Mouse (Mus musculus): Measurements from ENCODE around the gene Actl6b. TPM values are rescaled to one million over a fixed set of nuclear protein-coding genes. Genes with fewer than 3 reads are reported as not detected.

Gene Actl6b
- polyA plus RNA-seq, 1 experiment, result not detected

DNA sequence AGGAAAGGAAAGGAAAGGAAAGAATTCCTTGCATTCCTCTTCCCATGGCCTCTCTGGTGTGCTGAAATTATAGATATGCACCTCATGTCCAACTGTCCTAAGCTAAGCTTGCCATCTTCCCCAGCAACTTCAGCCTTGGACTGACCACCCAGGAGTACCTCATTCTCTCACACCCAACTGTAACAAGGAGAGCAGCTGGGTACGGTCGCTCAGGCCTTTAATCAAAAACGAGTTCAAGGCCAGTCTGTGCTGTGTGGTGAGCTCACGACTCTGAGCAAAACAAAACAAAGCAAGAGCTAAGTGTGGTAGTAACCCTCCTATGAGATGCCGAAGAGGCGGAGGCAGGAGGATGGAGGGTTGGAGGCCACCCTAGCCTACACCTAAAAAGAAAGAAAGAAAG is 12.3 kb upstream of the Actl6b start:
- no peaks in the 10 kb centered on the region for H3K4me1 ChIP-seq (ENCODE audit: control insufficient read depth, insufficient read depth, low read length)
- TF ChIP-seq CTCF (IDR thresholded peaks at IDR 0.05; ENCODE audit: control insufficient read depth, insufficient read depth, low read length) (no peak), POLR2A (IDR thresholded peaks at IDR 0.05; ENCODE audit: borderline replicate concordance, control insufficient read depth, low read depth, low read length) (no peak)
- 85% methylated on average over 6 of the region's 6 CpGs for WGBS
- no peak overlapping the region for H3K4me3 ChIP-seq (replicated peaks; ENCODE audit: control insufficient read depth, low read depth, low read length)
- no peak overlapping the region for H3K27ac ChIP-seq (ENCODE audit: control insufficient read depth, insufficient read depth, low read depth, low read length, poor library complexity)

DNA sequence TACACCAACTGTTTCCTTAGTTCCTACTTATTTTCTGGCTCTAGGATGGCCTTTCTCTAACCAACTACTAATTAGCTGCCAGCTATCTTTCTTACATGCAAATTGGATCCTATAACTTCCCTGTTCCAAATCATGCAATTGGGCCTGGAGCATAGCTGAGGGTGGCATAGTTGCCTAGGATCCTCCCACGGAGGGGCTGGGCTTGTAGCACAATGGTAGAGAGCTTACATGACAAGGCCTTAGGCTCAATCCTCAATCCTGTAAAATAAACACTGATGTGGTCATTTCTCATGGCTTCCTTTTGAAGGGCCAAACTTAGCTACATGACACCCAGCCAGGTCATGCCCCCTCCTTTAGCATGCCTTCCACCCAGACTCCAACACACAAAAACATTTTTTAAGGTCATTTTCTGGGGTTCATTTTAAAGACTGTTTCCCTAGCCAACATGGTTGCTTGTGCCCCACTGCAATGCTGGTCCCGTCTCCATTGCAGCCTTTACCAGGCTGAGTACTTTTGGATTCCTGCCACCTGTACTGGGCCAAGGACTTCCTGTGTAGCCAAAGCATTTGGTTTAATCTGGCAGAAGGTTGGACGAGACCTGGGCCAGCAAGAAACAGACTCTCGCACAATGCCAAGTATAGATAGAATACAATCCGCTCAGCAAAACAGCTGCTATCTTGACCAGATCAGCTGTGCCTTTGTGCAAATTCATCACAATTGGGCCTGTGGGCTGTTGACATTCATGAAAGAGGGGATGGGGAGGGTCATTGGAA is 11.4 kb upstream of the Actl6b start:
- no peak overlapping the region for H3K27ac ChIP-seq (ENCODE audit: control insufficient read depth, insufficient read depth, low read depth, low read length, poor library complexity)
- TF ChIP-seq CTCF (IDR thresholded peaks at IDR 0.05; ENCODE audit: control insufficient read depth, insufficient read depth, low read length), result no peak
- no peak for TF ChIP-seq POLR2A (IDR thresholded peaks at IDR 0.05; ENCODE audit: borderline replicate concordance, control insufficient read depth, low read depth, low read length)
- 41% methylated on average over 5 of the region's 5 CpGs for WGBS
- no peaks in the 10 kb centered on the region for H3K4me1 ChIP-seq (ENCODE audit: control insufficient read depth, insufficient read depth, low read length)
- no peak overlapping the region for H3K4me3 ChIP-seq (replicated peaks; ENCODE audit: control insufficient read depth, low read depth, low read length)

DNA sequence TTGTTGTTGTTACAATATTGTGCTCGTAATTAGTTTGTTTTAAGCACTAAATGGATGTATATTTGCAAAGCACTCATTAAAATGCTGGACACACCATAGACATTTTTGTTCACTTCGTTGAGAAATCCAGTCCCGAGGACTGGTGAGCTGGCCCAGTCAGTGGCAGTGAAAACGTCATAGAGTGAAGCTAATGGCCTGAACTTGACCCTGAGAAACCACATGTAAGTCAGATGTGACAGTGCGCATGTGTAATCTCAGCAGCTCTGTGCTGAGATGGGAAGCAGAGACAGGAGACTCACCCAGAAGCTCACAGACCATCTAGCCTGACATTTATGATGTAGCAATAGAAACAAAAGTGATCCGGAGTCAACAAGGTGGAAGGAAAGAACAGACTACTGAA is 8.4 kb upstream of the Actl6b start:
- Histone ChIP-seq H3K4me1 (ENCODE audit: control insufficient read depth, insufficient read depth, low read length) (no peaks in the 10 kb centered on the region), H3K27ac (ENCODE audit: control insufficient read depth, insufficient read depth, low read depth, low read length, poor library complexity) (no peak overlapping the region), H3K4me3 (replicated peaks; ENCODE audit: control insufficient read depth, low read depth, low read length) (no peak overlapping the region)
- 73% methylated on average over 6 of the region's 6 CpGs for WGBS
- TF ChIP-seq POLR2A (IDR thresholded peaks at IDR 0.05; ENCODE audit: borderline replicate concordance, control insufficient read depth, low read depth, low read length) (no peak), CTCF (IDR thresholded peaks at IDR 0.05; ENCODE audit: control insufficient read depth, insufficient read depth, low read length) (no peak)

DNA sequence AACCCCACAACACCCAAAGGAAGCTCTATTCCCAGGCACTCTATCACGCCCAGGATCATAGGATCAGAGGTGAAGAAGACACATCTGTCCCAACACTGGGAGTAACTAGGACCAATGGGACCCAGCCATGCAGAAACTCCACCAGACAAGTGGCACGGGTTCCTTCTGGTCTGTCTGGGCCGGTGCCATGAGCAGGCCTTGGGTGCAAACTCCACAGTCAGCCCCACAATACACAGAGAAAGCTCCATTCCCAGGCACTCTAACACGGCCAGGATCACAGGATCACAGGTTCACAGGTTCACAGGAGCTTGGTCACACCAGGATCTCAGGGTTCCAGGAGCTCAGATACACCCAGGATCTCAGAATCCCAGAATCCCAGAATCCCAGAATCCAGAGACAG is 7.7 kb upstream of the Actl6b start:
- 79% methylated on average over 4 of the region's 4 CpGs for WGBS
- Histone ChIP-seq H3K27ac (ENCODE audit: control insufficient read depth, insufficient read depth, low read depth, low read length, poor library complexity) (no peak overlapping the region), H3K4me1 (ENCODE audit: control insufficient read depth, insufficient read depth, low read length) (no peaks in the 10 kb centered on the region), H3K4me3 (replicated peaks; ENCODE audit: control insufficient read depth, low read depth, low read length) (no peak overlapping the region)
- TF ChIP-seq POLR2A (IDR thresholded peaks at IDR 0.05; ENCODE audit: borderline replicate concordance, control insufficient read depth, low read depth, low read length), result no peak
- no peak for TF ChIP-seq CTCF (IDR thresholded peaks at IDR 0.05; ENCODE audit: control insufficient read depth, insufficient read depth, low read length)

DNA sequence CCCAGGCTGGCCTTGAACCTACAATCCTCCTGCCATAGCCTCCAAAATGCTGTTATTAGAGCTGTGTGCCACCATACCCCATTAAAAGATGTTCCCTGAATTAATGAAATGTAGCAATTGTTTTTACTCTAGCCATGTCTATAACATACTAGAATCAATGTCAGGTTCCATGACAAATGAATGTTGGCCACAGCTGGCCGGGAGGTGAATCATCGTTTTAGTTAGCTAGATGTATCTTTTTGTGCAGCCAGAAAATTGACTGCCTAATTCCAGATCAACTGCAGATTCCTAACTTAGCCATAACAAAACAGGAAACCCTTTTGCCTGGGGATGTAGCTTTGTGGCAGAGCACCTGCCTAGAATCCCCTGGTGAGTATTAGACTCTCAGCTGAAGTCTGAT is 3.5 kb upstream of the Actl6b start:
- no peaks in the 10 kb centered on the region; the same call in none of the 2 replicates for H3K4me1 ChIP-seq (ENCODE audit: control insufficient read depth, insufficient read depth, low read length)
- H3K4me3 ChIP-seq (replicated peaks; ENCODE audit: control insufficient read depth, low read depth, low read length), result no peak overlapping the region
- WGBS, result 75% methylated on average over 2 of the region's 2 CpGs
- no peak overlapping the region for H3K27ac ChIP-seq (ENCODE audit: control insufficient read depth, insufficient read depth, low read depth, low read length, poor library complexity)
- TF ChIP-seq CTCF (IDR thresholded peaks at IDR 0.05; ENCODE audit: control insufficient read depth, insufficient read depth, low read length) (no peak), POLR2A (IDR thresholded peaks at IDR 0.05; ENCODE audit: borderline replicate concordance, control insufficient read depth, low read depth, low read length) (no peak)

DNA sequence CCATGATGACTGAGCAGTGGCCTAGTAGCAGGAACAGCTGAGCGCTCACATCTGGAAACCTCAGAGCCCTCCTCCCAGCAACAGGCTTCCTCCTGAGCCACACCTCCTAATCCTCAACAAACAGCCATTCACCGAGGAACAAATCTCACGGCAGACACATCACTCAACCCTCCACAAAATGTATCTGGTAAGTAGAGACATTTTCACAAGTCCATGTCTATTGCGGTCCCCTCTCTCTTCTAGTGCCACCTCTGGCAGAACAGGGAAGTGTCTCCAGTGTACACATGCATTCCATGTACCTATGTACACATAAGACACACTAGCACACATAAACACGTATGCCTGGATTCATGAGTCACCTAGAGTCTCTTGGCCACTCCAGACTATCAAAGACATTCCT is 2.2 kb upstream of the Actl6b start:
- Histone ChIP-seq H3K27ac (ENCODE audit: control insufficient read depth, insufficient read depth, low read depth, low read length, poor library complexity) (no peak overlapping the region), H3K4me1 (ENCODE audit: control insufficient read depth, insufficient read depth, low read length) (no peaks in the 10 kb centered on the region; the same call in none of the 2 replicates), H3K4me3 (replicated peaks; ENCODE audit: control insufficient read depth, low read depth, low read length) (no peak overlapping the region)
- 68% methylated on average over 5 of the region's 5 CpGs for WGBS
- TF ChIP-seq POLR2A (IDR thresholded peaks at IDR 0.05; ENCODE audit: borderline replicate concordance, control insufficient read depth, low read depth, low read length) (no peak), CTCF (IDR thresholded peaks at IDR 0.05; ENCODE audit: control insufficient read depth, insufficient read depth, low read length) (no peak)

DNA sequence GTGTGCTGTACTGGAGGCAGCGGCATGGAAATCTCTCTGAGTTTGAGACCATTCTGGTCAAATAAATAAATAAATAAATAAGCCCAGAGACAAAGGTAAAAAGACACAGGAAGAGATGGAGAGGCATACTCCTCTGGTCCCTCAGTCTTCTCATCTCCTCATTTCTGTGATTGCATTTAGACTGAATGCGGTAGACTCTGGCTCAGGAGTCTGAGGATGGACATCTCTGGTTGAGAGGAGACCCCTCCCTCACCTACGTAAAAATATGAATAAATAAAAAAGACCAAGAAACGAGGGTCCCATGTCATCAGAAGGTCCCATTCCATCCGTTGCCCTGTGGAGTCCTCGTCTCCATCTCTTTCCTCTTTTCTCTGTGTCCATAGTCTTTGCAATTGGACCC is 317 bp upstream of the Actl6b start:
- no peak for TF ChIP-seq CTCF (IDR thresholded peaks at IDR 0.05; ENCODE audit: control insufficient read depth, insufficient read depth, low read length)
- TF ChIP-seq POLR2A (IDR thresholded peaks at IDR 0.05; ENCODE audit: borderline replicate concordance, control insufficient read depth, low read depth, low read length), result no peak
- no peak overlapping the region for H3K4me3 ChIP-seq (replicated peaks; ENCODE audit: control insufficient read depth, low read depth, low read length)
- 35% methylated on average over 6 of the region's 6 CpGs for WGBS

DNA sequence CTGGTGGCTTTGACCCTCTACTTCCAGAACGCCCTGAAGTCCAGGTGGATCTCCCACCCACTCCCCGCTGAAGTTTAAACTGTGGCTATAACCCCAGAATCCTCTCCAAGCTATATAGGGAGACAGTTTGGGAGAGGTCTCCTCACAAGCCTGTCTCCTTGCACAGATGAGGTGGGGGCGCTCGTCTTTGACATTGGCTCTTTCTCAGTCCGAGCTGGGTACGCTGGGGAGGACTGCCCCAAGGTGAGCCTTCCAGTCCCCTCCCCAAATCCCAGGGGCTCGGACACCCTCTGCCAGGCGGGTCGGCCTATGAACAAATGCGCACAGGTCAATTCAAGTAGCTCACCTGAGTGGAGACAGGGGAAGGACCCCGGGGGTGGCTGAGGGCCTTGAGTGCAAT is 581 bp downstream of the Actl6b start:
- H3K4me1 ChIP-seq (ENCODE audit: control insufficient read depth, insufficient read depth, low read length), result no peaks in the 10 kb centered on the region; the same call in none of the 2 replicates
- no peak overlapping the region for H3K4me3 ChIP-seq (replicated peaks; ENCODE audit: control insufficient read depth, low read depth, low read length)
- no peak overlapping the region for H3K27ac ChIP-seq (ENCODE audit: control insufficient read depth, insufficient read depth, low read depth, low read length, poor library complexity)
- TF ChIP-seq CTCF (IDR thresholded peaks at IDR 0.05; ENCODE audit: control insufficient read depth, insufficient read depth, low read length), result no peak
- no peak for TF ChIP-seq POLR2A (IDR thresholded peaks at IDR 0.05; ENCODE audit: borderline replicate concordance, control insufficient read depth, low read depth, low read length)
- WGBS, result 44% methylated on average over 11 of the region's 11 CpGs

More for the DNA sequence above, 317 bp upstream of the Actl6b start:
- Histone ChIP-seq H3K4me1 (ENCODE audit: control insufficient read depth, insufficient read depth, low read length) (no peaks in the 10 kb centered on the region; the same call in none of the 2 replicates), H3K27ac (ENCODE audit: control insufficient read depth, insufficient read depth, low read depth, low read length, poor library complexity) (no peak overlapping the region)
